Mouse (Mus musculus) monocyte, adult 2 months (primary cell): ENCODE measurements around the gene Stxbp1.
A peak's percentile ranks its signal among the peaks of the same experiment; 100 is the strongest.
"Not testable (repeated sequence)": the region's sequence is repeated elsewhere in the genome, so short reads cannot be mapped to it uniquely, and the experiment has no call there.

Experiments
- DNase-seq, 2 experiments: peaks; one replicate each; pipeline ENCODE4 v3.0.0; 2022; ENCODE audit warnings: low spot score in 2 of 2, low read depth in 1 of 2

Stxbp1 gene

DNA sequence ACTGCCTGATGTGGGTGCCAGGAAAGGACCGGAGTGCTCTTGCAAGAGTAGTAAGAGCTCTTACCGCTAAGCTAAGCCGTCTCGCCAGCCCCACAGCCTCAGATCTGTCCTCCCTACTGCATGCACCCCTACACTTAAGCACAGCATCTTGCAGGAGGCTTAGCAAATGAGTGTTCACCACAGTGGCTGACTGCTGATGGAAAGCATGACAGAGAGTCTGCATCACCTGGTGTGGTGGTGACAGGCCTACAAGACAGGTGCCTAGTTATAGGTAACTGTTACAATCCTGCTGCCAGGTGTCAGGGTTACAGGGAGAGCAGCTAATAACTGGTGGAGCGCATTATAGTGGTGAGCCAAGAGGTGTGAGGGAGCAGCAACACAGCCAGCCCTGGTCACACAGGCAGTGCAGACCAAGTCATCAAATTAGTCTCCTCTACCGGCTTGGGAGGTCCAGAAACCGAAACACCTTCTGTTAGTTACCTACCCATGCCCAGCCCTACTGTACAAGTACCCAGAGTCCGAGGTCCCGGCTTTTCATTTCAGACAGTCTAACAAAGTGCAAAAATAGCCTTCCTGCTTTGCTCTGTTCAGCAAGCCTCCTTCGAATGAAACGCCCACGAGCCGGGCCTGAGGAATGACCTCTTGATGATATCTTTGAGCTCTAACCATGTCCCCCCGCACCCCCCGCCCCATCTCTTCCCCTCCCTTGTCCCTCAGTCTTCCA is 28.1 kb upstream of the Stxbp1 start:
- DNase-seq = no peak

DNA sequence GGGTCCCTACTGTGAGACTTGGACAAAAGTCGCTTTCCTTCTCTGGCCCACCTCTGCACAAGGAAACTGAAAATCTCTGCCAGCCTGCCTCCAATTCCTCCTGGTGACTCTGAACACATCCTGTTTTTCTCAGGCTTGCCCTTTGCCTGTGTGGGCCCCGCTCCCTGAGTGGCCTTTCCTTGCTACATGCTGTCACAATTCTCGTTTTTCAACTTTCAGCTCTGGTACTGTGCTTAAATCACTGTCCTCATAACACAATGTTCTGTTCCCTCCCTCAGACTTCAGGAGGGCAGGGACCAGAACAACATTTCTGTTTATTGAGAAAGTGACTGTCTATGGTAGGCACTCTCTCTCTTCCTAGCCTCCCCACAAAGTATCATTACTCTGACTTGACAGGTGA is 27.0 kb upstream of the Stxbp1 start:
- peak in 1 of 2 experiments; percentile 28 for DNase-seq

DNA sequence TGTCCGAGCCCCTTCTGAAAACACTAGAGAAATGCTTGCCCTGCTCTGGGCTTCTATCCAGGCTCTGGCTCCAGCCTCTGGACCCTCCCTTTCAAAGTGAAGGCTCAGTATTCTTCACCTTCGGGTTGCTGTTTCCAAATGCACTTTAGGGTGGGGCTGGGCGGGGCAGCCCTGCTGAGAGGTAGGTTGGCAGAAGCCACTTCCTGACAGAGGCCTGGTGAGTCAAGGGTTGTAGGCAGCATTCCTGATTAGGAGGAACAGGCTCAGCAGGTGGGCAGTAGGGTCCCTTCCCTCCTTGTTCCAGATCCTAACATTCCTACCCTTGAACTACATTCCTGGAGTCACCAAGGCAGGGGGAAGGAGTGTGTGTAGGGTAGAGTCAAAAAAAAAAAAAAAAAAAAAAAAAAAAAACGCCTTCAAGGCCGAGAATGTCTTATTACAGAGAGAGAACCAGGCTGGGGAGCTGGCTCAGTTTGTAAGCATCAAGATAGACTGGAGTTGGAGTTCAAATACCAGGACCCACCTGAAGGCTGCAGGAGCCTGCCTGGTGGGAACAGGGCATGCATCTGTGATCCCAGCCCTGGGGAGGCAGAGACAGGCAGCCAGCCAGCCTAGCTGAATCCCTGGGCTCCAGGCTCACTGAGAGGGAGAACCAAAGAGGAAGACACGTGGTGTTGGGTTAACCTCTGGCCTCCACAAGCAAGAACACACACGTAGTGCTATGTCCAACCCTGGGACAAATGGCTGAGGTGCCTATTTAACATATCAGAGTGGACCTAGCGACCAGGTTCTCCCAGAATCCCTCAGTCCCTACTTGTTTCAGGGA is 23.4 kb upstream of the Stxbp1 start:
- no peak for DNase-seq

DNA sequence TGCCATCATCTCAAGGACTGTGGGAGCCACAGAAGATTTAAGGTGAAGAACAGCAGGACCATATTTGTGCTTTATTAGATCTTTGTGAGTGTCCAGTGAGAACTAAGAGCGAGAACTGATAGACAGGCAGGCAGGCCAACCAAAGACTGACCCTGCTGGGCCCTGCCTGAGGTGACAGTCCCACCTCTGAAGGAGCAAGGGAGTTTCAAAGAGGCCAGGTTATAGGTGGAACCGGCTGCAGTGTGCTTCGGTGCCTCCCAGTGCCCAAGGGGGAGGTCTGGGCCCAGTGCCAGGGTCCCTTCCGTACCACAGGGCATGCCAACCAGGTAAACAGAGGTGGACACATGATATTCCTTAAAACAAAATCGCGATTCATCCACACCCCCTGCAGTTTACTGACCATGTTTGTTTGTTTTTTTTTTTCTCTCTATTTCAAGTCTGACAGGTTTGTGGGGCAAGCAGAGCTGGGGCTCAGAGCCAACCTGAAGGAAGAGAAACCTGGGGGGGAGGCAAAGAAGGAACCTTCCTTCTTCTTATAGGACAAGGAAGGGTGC is 22.8 kb upstream of the Stxbp1 start:
- no peak for DNase-seq

DNA sequence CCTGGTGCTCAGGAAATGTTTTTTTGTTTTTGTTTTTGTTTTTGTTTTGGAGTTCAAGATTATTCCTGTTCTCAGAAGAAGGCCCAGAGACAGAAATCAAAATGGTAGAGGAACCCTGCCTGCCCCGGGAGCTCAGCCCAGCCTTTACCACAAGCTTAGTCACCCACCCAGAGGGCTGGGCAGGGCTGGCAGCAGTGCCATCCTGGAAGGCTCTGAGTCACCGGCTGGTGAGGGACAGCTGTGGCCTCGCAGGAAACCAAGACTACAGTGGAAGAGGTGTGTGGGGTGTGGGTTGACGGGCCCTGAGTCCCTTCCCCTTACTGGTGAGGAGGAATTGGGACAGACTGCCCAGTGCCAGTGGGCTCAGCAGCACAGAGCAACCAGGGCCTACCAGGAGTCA is 20.3 kb upstream of the Stxbp1 start:
- DNase-seq = peak; percentile 62 to 90

DNA sequence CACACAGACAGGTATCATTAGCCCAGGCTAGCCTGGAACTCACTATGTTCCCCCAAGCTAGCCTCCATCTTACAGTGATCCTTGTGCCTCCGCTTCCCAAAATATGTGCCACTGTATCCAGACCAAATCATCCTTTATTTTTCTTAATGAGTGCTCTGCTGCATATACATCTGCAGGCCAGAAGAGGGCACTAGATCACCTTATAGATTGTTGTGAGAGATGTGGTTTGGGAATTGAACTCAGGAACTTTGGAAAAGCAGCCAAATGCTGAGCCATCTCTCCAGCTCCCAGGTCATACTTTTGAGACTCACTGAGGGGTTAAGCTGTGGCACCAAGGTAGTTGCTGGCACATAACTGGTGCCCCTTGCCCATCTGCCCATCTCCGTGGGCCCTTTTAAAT is 17.7 kb upstream of the Stxbp1 start:
- no peak for DNase-seq

DNA sequence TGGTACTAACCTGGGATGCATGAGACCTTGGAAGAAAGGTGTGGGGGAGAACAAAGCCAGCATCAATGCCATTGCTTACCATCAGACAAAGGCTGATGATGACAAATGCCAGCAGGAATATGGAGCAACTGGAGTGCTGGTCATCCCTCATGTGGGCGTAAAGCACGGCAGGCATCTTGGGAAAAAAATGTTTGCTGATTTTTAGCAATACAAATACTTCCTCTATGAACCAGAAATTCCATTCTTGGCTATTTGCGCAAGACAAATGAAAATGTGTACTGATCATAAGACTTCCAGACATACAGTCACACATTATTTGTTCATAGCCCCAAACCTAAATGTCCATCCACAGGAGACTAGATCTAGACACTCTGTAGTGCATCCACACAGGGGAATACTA is 16.3 kb upstream of the Stxbp1 start:
- DNase-seq = no peak

DNA sequence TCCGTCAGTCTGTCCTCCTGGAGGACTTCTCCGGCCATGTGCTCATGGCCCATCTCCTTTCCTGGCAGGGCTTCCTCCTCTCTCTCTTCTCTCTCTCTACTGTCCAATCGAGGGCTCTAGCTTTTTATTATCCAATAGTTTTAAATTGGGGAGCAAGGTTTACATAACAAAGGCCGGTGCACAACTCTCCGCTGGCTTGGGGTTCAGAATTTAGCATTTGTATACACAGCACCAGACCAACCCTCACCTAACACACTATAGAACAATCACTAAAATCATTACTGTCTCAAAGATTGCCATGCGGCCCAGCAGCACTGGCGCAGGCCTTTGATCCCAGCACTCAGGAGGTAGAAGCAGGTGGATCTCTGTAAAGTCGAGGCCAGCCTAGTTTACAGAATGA is 13.8 kb upstream of the Stxbp1 start:
- DNase-seq = no peak

DNA sequence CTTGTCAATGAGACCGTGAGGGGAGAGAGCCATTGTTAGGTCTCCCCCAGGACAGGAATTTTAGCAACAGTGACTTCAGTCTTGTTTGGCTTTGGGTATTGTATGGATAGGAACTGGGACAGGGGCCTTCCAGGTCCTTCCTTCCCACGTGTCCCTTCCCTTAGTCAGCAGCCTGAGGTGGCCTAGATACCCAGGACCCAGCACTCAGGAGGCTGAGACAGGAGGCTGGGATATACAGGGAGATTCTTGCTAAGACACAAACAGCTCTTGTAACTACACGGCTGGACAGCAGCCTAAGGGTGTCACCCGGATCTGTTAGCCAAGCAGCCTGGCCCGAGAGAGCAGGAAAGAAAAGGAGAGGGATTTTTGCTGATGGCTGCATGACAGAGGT is 12.6 kb upstream of the Stxbp1 start:
- no peak for DNase-seq

DNA sequence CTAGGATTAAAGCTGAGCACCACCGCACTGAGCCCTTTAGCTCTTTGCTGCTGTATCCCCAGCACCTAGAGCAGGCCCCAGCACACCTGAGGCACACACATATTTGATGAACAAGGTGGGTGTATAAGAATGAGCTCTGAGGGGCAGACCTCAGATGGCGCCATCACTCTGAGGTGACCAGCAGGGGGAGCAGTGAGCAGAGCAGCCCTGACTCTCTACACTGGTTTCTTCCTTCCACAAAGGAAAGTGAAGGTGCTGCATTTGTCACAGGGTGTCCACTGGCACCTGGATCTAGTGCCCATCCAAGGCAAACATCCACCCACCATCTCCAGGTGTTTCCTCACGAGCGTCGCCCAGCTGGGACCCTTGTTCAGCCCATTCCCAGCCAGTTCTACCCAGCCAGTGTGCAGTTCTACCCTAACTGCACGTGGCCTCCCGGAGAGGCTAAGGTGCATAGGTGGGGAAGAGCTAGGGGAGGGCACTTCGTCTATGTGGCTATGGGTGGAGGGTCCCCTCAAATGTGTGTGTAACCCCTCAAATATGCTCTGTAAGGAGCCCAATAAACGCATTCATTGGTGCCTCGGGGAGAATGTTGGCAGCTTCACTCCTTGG is 12.1 kb upstream of the Stxbp1 start:
- no peak for DNase-seq

DNA sequence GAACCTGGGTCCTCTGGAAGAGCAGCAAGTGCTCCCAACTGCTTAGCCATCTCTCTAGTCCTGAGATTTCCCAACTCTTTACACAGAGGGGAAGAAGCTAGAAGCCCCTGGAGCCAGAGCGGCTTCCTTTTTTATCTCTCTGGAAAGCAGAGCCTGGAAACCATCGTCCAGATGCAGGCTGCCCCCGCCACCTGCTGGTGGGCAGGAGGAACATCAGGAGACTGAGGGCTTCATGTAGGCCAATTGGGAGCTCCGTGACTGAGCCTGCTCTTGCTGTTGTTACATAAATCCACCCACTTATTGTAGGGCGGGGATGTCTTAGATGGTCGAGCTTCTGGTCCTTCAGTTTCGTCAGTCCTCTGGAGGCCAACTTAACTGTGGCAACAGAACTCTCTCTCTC is 10.5 kb upstream of the Stxbp1 start:
- peak; percentile 52 for DNase-seq

DNA sequence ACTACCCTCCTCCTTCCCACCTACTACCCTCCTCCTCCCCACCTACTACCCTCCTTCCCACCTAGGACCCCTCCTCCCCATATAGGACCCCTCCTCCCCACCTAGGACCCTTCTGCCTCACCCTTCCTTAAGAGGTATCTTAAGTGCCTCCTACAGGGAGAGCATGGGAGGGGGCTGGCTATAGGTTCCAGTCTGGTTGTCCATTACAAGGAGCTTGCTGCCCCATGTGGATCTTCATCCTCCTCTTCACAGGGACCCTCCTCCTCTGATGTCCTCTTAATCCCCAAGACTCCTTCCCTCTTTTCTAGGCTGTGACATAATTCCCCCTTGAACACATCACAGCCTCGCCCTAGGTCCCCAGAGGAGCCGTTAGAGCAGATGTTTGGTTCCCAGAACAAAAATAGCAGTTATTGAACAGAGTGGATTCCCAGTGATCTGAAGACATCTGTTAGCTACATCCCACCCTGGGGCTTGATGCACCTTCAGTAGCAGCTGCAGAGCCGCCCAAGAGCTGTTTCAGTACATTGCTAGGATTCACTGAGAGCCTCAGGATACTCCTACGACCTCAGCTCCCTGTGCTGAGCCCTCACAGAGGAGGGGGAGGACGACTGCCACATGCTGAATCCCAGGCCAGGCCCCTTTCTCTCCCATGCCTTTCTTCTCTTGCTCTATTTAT is 8.9 kb upstream of the Stxbp1 start:
- DNase-seq = no peak

DNA sequence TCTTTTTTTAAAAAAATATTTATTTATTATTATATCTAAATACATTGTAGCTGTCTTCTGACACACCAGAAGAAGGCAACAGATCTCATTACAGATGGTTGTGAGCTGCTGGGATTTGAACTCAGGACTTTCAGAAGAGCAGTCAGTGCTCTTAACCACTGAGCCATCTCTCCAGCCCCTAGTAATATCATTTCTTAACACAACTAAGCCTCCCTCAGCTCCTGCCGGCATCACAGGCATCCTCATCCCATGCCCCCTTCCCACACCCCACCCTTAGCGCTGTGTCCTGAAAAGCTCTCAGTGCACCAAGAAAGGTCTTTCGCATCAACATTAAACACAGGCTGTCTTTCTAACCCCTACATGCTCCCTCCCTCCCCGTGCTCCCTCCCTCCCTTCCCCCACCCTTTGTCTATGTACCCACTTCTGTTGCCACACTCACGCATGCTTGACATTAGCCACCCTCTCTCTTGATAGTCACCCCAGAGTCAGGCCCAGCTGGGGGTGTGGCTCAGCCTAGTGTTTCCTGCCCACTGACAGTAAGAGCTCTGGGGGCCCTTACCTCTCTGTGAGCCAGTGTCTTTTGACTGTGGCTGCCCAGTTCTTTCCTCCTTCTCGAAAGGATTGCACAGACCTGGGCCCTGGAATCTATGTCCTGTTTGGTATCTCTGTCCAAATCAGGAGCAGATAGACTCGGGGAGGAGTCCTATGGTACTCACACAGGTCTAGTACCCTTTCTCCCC is 8.2 kb upstream of the Stxbp1 start:
- DNase-seq = no peak

DNA sequence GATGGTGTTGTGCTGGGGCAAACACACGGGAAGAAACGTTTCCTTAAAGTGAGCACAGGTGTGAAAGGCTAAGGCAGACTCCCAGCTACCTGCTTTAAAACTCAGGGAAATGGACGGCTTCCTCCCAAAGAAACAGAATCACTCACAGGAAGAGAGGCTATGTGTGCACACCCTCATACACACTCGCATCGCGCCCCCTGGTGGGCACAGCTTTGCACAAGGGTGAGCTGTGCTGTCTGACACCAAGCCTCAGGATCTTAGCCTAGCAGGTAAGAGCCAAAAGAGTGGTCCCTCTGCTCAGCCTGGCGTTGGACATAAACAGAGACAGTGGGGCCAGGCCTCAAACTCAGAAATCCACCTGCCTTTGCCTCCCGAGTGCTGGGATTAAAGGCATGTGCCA is 7.2 kb upstream of the Stxbp1 start:
- peak; percentile 57 to 73 for DNase-seq

DNA sequence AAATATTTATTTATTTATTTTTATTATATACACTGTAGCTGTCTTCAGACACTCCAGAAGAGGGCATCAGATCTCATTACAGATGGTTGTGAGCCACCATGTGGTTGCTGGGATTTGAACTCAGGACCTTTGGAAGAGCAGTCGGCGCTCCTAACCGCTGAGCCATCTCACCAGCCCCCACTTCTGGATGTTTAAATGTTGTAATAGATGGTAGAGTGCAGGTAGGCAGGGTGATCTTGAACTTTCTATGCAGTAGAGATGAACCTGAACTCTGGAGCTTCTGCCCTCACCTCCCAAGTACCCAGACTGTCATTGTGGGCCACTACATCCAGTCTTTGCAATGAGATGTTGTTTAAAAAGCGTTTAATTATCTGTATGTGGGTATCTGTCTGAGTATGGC is 6.7 kb upstream of the Stxbp1 start:
- DNase-seq = not testable (repeated sequence)

DNA sequence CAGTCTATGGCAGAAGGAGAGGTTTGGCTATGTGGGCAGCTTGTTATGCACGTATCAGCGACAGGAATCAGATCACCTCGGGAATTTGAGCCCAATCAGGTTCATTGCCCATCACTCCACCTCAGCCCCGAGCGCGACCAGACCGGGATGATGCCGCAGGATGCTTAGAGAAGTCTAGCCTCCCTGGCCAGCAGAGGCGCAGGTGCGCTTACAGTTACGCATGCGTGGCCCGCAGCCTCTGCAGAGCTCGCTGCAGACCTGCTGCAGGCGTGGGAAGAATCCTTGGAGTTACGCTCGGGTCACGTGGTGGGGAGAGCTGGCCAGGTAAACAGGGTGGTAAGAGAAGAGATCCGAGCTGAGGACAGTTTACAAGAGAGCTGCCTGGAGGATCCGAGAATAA is 5.1 kb upstream of the Stxbp1 start:
- no peak for DNase-seq

DNA sequence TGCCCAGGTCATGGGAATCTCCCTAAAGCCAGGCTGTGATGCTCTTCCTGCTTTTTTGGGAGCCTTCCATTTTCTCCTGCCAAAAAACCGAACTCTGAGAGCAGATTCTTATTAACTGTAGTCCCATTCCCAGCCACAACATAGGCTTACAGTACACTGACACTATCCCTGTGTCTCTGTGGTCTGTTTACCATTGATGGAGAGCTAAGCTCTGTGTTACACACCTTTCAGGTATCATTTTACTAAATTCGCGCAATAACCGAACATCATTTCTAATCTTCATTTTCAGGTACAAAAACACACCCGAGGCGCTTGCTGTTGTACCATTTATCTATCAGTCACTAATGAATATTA is 400 bp upstream of the Stxbp1 start:
- no peak for DNase-seq

DNA sequence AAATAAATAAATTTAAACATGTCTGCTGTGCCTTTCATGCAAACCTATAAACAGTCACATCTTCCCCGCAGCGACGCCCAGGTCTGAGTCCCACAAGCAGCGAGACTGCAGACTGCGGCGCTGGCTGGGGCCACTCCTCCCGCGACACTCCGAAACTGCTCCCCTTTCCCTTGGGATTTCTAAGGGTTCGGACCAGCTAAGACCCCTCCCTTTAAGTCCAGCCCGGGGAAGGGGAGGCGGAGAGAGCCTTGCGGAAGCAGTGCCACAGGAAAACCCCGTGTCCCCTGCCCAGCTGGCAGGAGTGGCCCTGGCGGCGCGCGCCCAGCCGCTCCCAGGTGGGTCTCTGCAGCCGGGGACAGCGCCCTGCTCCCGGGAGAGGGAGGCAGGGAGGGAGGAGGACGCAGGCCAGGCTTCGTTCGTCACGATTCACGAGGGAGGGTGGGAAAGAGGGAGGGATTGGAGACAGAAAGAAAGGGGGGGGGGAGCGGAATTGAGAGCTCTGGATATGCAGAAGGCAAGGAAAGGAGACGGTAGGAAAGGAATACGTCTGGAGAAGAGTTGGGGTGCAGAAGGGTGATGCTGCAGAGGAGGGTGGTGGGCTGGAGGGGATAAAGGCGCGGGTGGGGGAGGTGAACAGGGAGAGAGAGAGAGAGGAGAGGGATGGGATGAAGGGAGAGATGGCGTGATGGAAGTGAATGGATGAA is 792 bp downstream of the Stxbp1 start:
- no peak for DNase-seq

DNA sequence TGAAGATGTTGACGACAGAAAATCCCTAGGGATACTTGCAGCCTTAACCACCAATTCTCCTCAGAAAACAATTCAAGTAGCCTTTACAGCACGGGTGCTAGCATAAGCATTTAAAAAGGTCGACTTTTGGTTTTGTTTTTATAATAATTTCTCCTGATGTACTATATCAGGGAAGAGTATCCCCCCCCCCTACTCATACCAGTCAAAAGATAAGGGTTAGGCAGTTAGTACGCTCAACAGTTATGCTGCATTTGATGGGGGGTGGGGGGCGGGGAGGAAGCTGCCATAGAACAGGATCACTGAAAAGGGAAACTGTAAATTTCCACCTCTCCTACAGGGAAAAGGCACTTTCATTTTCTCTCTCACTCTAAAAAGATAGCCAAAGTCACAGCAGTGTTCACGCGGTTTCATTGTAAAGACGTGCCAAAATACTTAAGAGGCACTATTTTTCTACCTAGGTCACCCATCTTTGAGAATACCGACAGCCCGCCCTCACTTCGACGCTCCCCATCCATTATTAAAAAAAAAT is 1.4 kb downstream of the Stxbp1 start:
- no peak for DNase-seq

DNA sequence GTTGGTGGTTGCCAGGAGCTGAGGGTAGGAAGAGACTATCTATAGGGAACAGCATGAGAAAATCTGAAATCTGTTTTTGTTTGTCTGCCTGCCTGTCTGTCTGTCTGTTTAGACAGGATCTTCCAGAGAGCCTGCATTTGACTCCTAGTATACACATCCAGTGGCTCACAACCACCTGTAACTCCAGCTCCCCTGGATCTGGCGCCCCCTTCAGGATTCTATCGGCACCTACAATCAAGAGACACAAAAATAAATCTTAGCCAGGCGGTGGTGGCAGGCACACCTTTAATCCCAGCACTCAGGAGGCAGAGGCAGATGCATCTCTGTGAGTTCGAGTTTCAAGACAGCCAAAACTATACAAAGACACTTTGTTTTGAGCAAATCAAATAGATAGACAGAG is 4.5 kb downstream of the Stxbp1 start:
- DNase-seq = no peak
